Mouse (Mus musculus) urinary bladder, adult 2 months (tissue): Measurements from ENCODE around the gene Tnc. TPM values are rescaled to one million over a fixed set of nuclear protein-coding genes. Genes with fewer than 3 reads are reported as not detected.
A peak's percentile ranks its signal among the peaks of the same experiment; 100 is the strongest.

Experiments
- DNase-seq: peaks from one replicate; pipeline ENCODE4 v3.0.0; 2022; ENCODE audit warnings: low spot score
- polyA plus RNA-seq: library from polyadenylated mRNA; depleted of rRNA; stranded (reverse); fragments of >200 nt; gene quantifications from 2 replicates; pipeline ENCODE4 v1.2.3, GENCODE M21; 2012; rRNA removed

The Tnc gene
- 69.9 and 81.8 TPM in 2 replicates for polyA plus RNA-seq

GRCm38 (mm10) chr4:64046831-64047493 lies at the start of gene Tnc:
Gene Tnc (minus strand): TSS chr4:64047015.
- peak; percentile 23 for DNase-seq

DNA sequence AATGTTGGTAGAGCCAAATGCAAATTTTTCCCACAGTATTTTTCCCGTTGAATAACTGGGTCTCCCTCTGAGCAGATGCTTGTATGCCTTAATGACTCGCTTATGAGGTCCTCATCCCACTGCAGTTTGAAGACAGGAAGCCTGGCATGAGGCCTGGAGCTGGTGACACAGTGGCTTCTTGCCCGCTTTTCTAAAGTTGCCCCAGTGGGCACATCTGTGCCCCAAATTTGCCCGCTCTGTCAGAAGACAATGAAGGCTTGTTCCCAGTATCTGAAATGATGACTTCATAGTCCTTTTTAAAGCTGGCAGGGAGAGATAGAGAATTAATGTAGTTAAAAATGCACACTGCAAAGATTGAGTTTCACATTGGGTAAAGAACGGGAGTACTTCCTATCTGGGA lies 47.4 kb upstream of the Tnc start:
- no peak for DNase-seq

DNA sequence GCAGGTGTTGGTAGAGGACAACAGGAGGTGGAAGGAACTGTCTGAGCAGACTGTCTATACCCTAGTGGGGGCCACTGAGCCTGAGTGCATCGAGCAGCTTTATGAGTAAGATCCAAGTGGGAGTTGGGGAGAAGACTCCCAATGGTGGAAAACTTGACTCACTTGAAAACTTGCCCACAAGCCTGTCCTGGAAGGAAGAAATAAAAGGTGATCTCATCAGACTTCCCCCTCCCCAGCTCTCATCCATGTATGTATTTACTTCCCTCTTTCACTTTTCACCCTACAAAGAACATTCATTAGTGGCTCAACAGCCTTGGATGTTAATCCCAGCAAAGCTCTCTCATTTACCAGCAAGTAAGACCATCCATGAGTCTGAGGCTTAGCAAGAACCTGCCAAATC lies 46.0 kb upstream of the Tnc start:
- no peak for DNase-seq

- DNase-seq = no peak
Measured at GRCm38 (mm10) chr4:64089378-64089777, 42.6 kb upstream of the Tnc start.

DNA sequence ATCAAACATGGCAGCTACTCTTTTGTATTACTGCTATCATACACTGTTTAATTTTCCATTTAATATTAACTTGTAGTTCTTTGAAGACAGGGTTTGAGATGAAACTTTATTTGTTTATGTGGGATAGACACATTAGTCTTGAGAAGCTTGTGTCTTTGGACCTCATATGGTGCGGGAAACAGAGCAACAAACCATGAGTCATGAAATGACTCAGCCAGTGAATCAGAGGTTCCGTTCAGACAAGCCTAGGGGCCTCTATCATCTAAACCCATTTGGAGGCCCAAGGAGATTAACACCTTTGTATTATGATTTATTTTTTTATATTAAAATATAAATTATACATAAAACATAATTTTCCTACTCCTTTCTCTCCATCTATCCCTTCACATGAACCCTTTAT lies 40.9 kb upstream of the Tnc start:
- DNase-seq = no peak

GRCm38 (mm10) chr4:64085993-64086567 lies 39.3 kb upstream of the Tnc start:
- DNase-seq = no peak

DNA sequence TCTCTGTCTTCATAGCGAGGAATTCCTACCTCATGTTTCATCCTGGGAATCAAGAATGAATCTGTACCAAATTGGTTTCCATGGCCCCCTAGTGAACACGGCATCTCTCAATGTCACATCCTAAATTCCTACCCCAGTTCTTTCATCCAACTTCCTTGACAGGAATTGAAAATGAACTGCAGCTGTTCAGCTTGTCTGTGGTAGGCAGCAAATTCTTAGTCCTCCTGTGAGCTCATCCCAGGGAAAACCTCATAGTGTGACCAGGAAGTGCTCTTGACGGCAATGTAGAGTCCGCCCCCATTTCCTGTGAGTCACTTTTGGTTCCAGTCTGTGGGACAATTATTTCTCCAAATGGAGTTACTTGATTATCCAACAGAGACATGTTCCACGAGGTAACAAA lies 37.0 kb upstream of the Tnc start:
- no peak for DNase-seq

DNA sequence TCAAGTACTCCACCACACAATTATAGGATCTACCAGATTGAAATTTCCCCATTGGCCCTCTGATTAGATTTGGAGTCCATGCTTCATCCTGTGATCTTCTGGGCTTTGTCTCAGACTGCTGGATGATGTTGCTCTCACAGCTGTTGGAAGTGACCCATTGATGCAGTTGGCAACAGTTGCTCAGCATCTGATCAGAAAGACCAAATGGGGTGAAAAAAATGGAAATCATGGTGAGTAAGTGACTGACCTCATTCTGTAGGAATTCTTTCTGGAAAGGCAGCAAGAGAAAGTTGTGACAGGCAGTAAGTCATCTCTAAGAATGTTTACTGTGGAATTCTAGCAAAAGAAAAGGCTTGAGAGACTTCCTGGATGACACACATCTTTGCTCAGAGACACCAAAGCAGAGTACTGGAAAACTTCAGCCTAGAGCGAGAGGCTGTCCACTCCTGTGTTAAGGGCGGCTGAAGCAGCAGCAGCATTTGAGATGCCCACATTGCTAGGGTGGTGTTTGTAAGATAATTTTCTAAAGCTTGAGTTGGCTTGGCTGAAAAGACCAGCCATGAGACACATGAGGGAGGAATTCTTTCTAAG lies 31.3 kb upstream of the Tnc start:
- no peak for DNase-seq

DNA sequence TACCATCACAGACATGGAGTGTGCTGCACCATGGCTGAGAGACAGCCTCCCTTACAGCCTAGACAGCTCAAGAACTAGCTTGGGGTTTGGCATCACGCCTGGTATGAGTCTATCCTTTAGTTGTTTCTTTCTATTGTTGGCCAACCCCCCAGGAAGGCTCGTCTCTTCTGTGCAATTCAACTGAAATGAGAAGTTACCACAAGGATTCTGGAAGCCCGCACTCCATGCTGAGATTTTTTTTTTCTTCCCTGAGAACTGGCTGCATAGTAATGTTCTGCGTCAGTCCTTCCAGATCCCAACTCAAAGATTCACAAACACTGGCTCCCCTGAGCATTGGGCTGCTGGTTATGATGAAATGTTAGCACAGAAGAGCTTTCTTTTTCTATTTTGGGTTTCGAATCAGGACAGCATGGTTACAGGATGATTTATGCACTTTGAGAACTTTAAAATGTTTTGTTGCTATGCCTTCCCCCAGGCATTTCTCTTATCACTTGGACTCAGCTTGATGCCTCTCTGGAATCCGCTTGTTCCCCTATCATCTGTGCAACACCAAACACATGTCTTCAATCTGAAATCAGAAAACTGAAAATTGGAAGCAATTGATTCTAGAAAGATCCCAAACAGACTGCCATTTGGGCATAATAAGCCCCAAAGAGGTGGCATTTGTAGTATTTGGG lies 29.7 kb upstream of the Tnc start:
- DNase-seq = no peak

DNA sequence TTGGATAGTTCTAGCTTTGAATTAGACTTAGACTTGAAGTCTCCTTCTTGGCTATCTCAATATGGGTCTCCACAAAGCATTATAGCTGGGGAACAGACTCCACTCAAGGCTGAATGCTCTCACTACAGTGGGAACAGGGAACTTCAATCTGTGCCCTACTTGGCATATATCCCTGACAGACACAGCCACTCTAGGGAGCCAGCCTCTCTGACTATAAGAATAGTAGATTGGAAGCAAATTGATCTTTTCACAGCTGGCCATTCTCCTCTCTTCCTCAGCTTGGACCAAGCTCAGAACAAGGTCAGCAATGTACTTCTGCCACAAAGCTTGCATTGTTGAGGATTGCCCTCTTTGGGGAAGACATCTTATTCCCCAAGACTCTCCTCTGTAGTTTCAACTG lies 27.9 kb upstream of the Tnc start:
- DNase-seq = no peak

GRCm38 (mm10) chr4:64067394-64067793 lies 20.6 kb upstream of the Tnc start:
- DNase-seq = no peak

- DNase-seq = no peak
Measured at GRCm38 (mm10) chr4:64065266-64065665, 18.5 kb upstream of the Tnc start.

DNA sequence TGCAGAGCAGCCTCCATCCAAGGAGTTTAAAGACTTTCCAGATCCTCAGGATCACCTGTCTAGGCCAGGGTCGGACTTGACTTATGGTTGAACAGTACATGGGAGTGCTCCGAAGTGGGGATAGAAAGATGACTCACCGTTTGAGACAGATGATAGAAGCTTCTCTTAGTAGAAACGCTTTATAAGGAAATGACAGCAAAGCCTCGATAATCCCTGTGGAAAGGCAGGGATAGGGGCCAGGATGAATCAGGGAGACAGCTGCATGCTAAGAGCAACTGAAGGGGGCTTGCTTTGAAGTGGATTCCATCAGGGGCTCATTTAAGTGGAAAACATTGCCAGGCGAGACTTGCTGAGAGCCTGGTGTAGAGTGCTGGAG lies 12.0 kb upstream of the Tnc start:
- no peak for DNase-seq

DNA sequence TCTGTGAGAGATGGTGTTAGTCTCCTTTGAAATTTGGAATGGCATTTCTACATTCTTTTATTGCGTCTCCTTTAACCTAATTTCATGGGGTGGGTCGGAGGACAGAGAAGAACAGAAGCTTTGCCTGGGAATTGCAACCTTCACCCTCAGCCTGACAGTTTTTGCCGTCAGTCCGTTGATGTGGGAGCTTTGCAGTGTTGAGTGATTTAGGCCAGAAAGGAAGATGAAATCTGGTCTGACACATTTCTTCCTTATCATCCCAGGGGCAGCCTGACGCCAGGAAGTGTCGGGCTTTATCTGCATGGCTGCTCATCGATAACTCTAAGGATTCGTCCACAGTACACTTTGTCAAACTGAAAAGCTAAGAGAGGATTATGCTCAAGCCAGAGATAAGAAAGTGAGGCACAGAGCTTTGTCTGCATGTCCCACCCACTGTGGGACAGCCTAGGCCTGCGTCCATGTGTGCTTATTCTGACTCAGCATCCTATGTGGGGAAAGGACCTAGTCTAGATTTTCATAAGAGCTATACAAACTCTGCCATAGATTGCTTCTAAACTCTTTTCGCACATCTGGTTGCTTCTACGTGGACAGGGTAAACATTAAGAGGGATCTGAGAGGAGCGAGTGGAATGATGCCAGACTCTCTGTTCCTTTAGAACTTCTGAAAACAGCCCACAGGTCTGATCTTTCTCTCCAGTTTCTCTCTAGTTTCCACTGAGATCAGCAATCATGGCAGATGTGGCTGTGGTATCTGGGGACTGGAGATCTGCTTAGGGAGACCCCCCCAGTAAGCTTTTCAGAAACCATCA lies 11.4 kb upstream of the Tnc start:
- no peak for DNase-seq

GRCm38 (mm10) chr4:64048177-64048576 lies 1.4 kb upstream of the Tnc start:
- DNase-seq = no peak

DNA sequence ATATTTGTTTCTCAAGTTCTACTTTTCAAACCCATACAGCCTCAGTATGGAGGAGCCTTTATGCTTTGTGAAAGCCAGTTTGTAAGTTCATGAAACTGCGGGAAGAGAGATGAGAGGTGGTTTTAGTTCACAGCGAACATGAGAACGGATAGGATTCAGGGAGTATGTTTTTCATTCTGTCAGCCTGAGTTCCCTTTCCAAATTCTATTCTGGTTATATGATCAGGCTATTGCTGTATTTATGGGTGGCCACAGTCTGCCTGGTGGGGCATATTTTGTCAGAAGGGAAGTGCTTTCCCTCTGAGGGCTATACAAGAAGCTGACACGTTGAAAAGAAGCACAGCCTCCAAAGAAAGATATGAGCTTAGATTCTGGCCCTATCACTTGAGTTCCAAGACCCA lies 2.9 kb downstream of the Tnc start:
- no peak for DNase-seq

GRCm38 (mm10) chr4:64043371-64043770 lies 3.4 kb downstream of the Tnc start:
- DNase-seq = no peak

DNA sequence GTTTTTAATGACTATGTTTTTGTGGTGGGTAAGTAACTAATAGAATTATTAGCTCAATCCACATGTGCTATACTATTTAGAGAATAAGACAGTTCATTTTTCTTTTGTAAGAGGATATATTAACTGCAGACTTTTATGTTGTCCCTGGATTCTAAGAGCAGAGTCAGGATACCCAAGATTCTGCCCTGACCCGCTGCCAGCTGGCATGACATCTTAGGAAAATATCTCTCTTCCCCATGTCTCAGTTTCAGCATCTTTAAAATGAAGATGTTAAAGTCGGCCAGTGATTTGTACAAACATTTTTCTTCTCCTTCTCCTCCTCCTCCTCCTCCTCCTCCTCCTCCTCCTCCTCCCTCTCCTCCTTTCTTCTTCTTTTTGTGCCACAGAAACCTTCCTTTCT lies 7.7 kb downstream of the Tnc start:
- DNase-seq = no peak

- DNase-seq = no peak
Measured at GRCm38 (mm10) chr4:64037513-64037912, 9.3 kb downstream of the Tnc start.

GRCm38 (mm10) chr4:64034724-64035123 lies 12.1 kb downstream of the Tnc start:
- no peak for DNase-seq

- DNase-seq = no peak
Measured at GRCm38 (mm10) chr4:64033191-64033590, 13.6 kb downstream of the Tnc start.

DNA sequence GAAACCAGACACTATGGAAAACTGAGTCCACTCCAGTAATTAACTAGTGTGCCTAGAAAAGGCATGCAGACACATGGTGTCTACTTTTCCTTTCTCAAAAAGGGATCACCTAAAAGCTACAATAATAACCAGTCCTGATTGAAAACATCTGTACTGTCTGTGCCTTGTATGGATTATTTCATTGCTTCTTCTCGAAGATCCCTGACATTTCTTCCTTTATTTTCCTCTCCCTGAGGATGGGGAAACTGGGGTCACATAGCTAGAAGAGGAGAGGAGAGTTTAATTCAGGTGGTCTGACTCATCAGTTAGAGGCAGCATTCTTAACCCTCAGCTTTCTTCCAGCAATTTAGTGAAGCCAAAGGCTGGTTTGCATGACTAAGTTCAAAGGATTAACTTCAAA lies 17.3 kb downstream of the Tnc start:
- DNase-seq = no peak
